Mouse (Mus musculus) MEL (cell line): ENCODE data around the gene Ccdc83.

Source experiments
- CTCF ChIP-seq, 3 experiments: IDR thresholded peaks in 2 of 3; conservative IDR thresholded peaks in 1 of 3; 2 replicates each; pipeline ENCODE4 v1.5.1; 2011 to 2012; ENCODE audit warnings: low read length in 3 of 3, low read depth in 2 of 3, mild to moderate bottlenecking in 2 of 3, improper control_type of control experiment in 1 of 3, inconsistent platforms in 1 of 3, mixed read lengths in 1 of 3, moderate library complexity in 1 of 3; ENCODE audit not compliant: control insufficient read depth in 1 of 3, insufficient read depth in 1 of 3, poor library complexity in 1 of 3, severe bottlenecking in 1 of 3
- E2F4 ChIP-seq: IDR thresholded peaks from 2 replicates; pipeline ENCODE4 v1.6.1; 2011; ENCODE audit warnings: low read depth, low read length, improper control_type of control experiment, borderline replicate concordance
- MAFK ChIP-seq: IDR thresholded peaks from 2 replicates; pipeline ENCODE4 v1.6.1; 2011; ENCODE audit warnings: low read depth, mild to moderate bottlenecking, low read length, improper control_type of control experiment, borderline replicate concordance
- RAD21 ChIP-seq: IDR thresholded peaks from 2 replicates; pipeline ENCODE4 v1.6.1; 2011; ENCODE audit warnings: mild to moderate bottlenecking, low read depth, low read length, improper control_type of control experiment
- SIN3A ChIP-seq: IDR thresholded peaks from 2 replicates; pipeline ENCODE4 v1.6.1; 2012; ENCODE audit warnings: low read length, improper control_type of control experiment, inconsistent platforms

DNA sequence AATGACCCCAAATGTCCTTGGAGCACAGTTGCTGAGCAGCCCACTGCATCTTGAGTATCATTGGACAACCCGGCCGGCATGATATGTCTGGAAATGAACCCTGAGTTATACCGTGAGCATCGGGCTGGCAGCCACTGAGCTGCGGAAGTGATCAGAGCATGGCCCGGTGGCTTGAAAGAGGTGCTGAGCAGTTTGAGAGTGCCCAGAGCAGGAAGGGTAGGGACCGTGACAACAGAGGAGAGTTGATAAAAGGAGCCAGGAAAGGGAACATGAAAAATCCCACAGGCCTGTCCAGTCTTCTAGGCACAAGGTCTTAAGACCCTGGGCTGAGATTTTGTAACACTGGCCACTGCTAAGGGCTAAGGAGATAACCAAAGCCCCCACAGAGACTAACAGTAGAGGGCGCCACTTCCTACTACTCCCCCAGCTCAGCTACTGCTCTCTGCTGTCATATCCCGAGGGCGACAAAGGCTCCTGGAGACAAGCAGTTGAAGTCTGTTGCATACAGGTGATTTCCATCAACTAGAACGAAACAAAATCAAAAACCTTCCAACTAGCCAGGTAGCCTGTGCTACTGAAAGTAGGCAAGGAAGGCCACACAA, 14.8 kb upstream of the Ccdc83 start:
- TF ChIP-seq SIN3A, result no peak
- TF ChIP-seq CTCF (IDR thresholded peaks at IDR 0.05 in 2 of 3, conservative IDR thresholded peaks at IDR 0.05 in 1 of 3; ENCODE audit: control insufficient read depth in 1 of 3, insufficient read depth in 1 of 3, low read depth in 2 of 3, low read length in 3 of 3, poor library complexity in 1 of 3, severe bottlenecking in 1 of 3), result peak; percentile 47 to 64 (median 58); a peak in 5 of 6 replicates
- peak; percentile 49 for TF ChIP-seq RAD21
- TF ChIP-seq E2F4, result no peak
- no peak for TF ChIP-seq MAFK
